Mouse (Mus musculus) myocyte (in vitro differentiated cells): Measurements from ENCODE around the gene 2410015M20Rik. TPM values are rescaled to one million over a fixed set of nuclear protein-coding genes. Genes with fewer than 3 reads are reported as not detected.
"Not testable (repeated sequence)": the region's sequence is repeated elsewhere in the genome, so short reads cannot be mapped to it uniquely, and the experiment has no call there.

Experiments
- H3K27me3 ChIP-seq: one replicate; pipeline ENCODE4 v1.6.1; 2011; ENCODE audit not compliant: control insufficient read depth, insufficient read depth, insufficient read length
- H3K36me3 ChIP-seq: one replicate; pipeline ENCODE4 v1.6.1; 2011; ENCODE audit not compliant: control insufficient read depth, insufficient read depth
- H3K4me2 ChIP-seq: one replicate; pipeline ENCODE4 v1.6.1; 2011; ENCODE audit warnings: low read depth, control low read depth
- H3K4me3 ChIP-seq: one replicate; pipeline ENCODE4 v1.5.1; 2011; ENCODE audit warnings: mild to moderate bottlenecking, control low read depth, moderate library complexity
- H3K79me2 ChIP-seq: one replicate; pipeline ENCODE4 v1.6.1; 2011; ENCODE audit not compliant: control insufficient read depth, insufficient read depth
- H3ac ChIP-seq: one replicate; pipeline ENCODE4 v1.6.1; 2011; ENCODE audit not compliant: control insufficient read depth, insufficient read length
- CEBPB ChIP-seq: IDR thresholded peaks from 2 replicates; pipeline ENCODE4 v1.6.1; 2011; ENCODE audit warnings: mild to moderate bottlenecking, moderate library complexity; ENCODE audit not compliant: poor library complexity, insufficient read depth, severe bottlenecking
- E2F4 ChIP-seq: IDR thresholded peaks from one replicate; pipeline ENCODE4 v1.6.1; 2011; ENCODE audit warnings: mild to moderate bottlenecking, control low read depth, moderate library complexity; ENCODE audit not compliant: insufficient read depth
- MAX ChIP-seq: IDR thresholded peaks from one replicate; pipeline ENCODE4 v1.6.1; 2011; ENCODE audit warnings: low read depth, mild to moderate bottlenecking, control low read depth
- MYOD1 ChIP-seq, 3 experiments: IDR thresholded peaks; one replicate each; pipeline ENCODE4 v1.6.1; 2011; ENCODE audit warnings: control low read depth in 2 of 3, low read depth in 2 of 3, mild to moderate bottlenecking in 2 of 3, moderate library complexity in 1 of 3; ENCODE audit not compliant: insufficient read length in 2 of 3, control insufficient read depth in 1 of 3
- MYOG ChIP-seq, 3 experiments: IDR thresholded peaks; one replicate each; pipeline ENCODE4 v1.6.1; 2011; ENCODE audit warnings: control low read depth in 2 of 3, low read depth in 2 of 3, mild to moderate bottlenecking in 2 of 3; ENCODE audit not compliant: insufficient read length in 2 of 3, control insufficient read depth in 1 of 3, insufficient read depth in 1 of 3
- POLR2A ChIP-seq: IDR thresholded peaks from one replicate; pipeline ENCODE4 v1.6.1; 2011; ENCODE audit warnings: low read depth, mild to moderate bottlenecking, control low read depth, moderate library complexity; ENCODE audit not compliant: insufficient read length
- POLR2AphosphoS2 ChIP-seq: IDR thresholded peaks from one replicate; pipeline ENCODE4 v1.6.1; 2011; ENCODE audit warnings: low read depth, control low read depth; ENCODE audit not compliant: insufficient read length
- REST ChIP-seq: IDR thresholded peaks from one replicate; pipeline ENCODE4 v1.6.1; 2011; ENCODE audit warnings: mild to moderate bottlenecking, control low read depth, moderate library complexity; ENCODE audit not compliant: insufficient read depth, insufficient read length
- SRF ChIP-seq: IDR thresholded peaks from one replicate; pipeline ENCODE4 v1.6.1; 2011; ENCODE audit warnings: low read depth; ENCODE audit not compliant: control insufficient read depth, insufficient read length
- TCF12 ChIP-seq: IDR thresholded peaks from one replicate; pipeline ENCODE4 v1.6.1; 2011; ENCODE audit warnings: mild to moderate bottlenecking, control low read depth; ENCODE audit not compliant: poor library complexity, insufficient read depth, severe bottlenecking
- TCF3 ChIP-seq: IDR thresholded peaks from one replicate; pipeline ENCODE4 v1.6.1; 2011; ENCODE audit warnings: low read depth, control low read depth; ENCODE audit not compliant: insufficient read length
- USF1 ChIP-seq: IDR thresholded peaks from one replicate; pipeline ENCODE4 v1.6.1; 2011; ENCODE audit warnings: low read depth, mild to moderate bottlenecking, control low read depth, moderate library complexity
- polyA plus RNA-seq: library from polyadenylated mRNA; unstranded; fragments of >200 nt; fragmentation: generic; extraction: Trizol; gene quantifications from one replicate; pipeline ENCODE4 v1.2.1, GENCODE M21; 2012; ENCODE audit warnings: missing spikeins

Gene 2410015M20Rik
- polyA plus RNA-seq, 1 experiment: 587 TPM

- peak in 1 of 3 experiments; percentile 52 for TF ChIP-seq MYOG (IDR thresholded peaks at IDR 0.05; ENCODE audit: control insufficient read depth in 1 of 3, insufficient read depth in 1 of 3, insufficient read length in 2 of 3, low read depth in 2 of 3)
- TF ChIP-seq POLR2A: peak; percentile 80
- TF ChIP-seq MAX: no peak
- no peak for TF ChIP-seq E2F4
- no peak for TF ChIP-seq REST
- no peak for TF ChIP-seq TCF12
- TF ChIP-seq CEBPB: no peak
- no peak for TF ChIP-seq TCF3
- no peak for TF ChIP-seq USF1
- TF ChIP-seq MYOD1 (IDR thresholded peaks at IDR 0.05; ENCODE audit: control insufficient read depth in 1 of 3, insufficient read length in 2 of 3, low read depth in 2 of 3): no peak
- TF ChIP-seq POLR2AphosphoS2: peak; percentile 88
- TF ChIP-seq SRF: peak; percentile 71
- peak within 1 kb of the TSS; percentile 95 for H3K4me2 ChIP-seq
- H3K27me3 ChIP-seq: no peaks in the 10 kb centered on the region
- H3K79me2 ChIP-seq: peaks cover 53% of the 10 kb centered on the region
- peak within 1 kb of the TSS; percentile 73 for H3K4me3 ChIP-seq
- peaks cover 19% of the 10 kb centered on the region for H3K36me3 ChIP-seq
- peak within 1 kb of the TSS; percentile 59 for H3ac ChIP-seq
Measured at GRCm38 (mm10) chr17:56613236-56613844, 3.8 kb upstream of the 2410015M20Rik start, which contains the start of gene Rpl36. Gene Rpl36, plus strand, starts transcription at chr17:56613416.

GRCm38 (mm10) chr17:56612565-56612939 is 3.0 kb upstream of the 2410015M20Rik start:
- H3K79me2 ChIP-seq: peaks cover 57% of the 10 kb centered on the region
- not testable (repeated sequence) for H3K4me3 ChIP-seq, H3K27me3 ChIP-seq, H3ac ChIP-seq, H3K4me2 ChIP-seq
- peaks cover 17% of the 10 kb centered on the region for H3K36me3 ChIP-seq

GRCm38 (mm10) chr17:56611861-56612564 is 2.4 kb upstream of the 2410015M20Rik start:
- H3K4me2 ChIP-seq: no peak overlapping the region
- peaks cover 53% of the 10 kb centered on the region for H3K79me2 ChIP-seq
- TF ChIP-seq POLR2AphosphoS2: peak; percentile 11
- no peak for TF ChIP-seq USF1
- no peak for TF ChIP-seq REST
- TF ChIP-seq E2F4: no peak
- TF ChIP-seq MYOD1 (IDR thresholded peaks at IDR 0.05; ENCODE audit: control insufficient read depth in 1 of 3, insufficient read length in 2 of 3, low read depth in 2 of 3): no peak
- TF ChIP-seq MYOG (IDR thresholded peaks at IDR 0.05; ENCODE audit: control insufficient read depth in 1 of 3, insufficient read depth in 1 of 3, insufficient read length in 2 of 3, low read depth in 2 of 3): no peak
- no peak for TF ChIP-seq POLR2A
- H3K27me3 ChIP-seq: no peaks in the 10 kb centered on the region
- no peak overlapping the region for H3ac ChIP-seq
- H3K4me3 ChIP-seq: no peak overlapping the region
- H3K36me3 ChIP-seq: peaks cover 15% of the 10 kb centered on the region

GRCm38 (mm10) chr17:56611323-56611722 is 1.8 kb upstream of the 2410015M20Rik start:
- Histone ChIP-seq H3K79me2 (peaks cover 47% of the 10 kb centered on the region), H3K4me3 (no peak overlapping the region), H3K27me3 (no peaks in the 10 kb centered on the region), H3ac (no peak overlapping the region), H3K36me3 (peaks cover 15% of the 10 kb centered on the region), H3K4me2 (no peak overlapping the region)
- TF ChIP-seq POLR2A (no peak), MYOG (IDR thresholded peaks at IDR 0.05; ENCODE audit: control insufficient read depth in 1 of 3, insufficient read depth in 1 of 3, insufficient read length in 2 of 3, low read depth in 2 of 3) (no peak), CEBPB (no peak), TCF12 (no peak), TCF3 (no peak), USF1 (no peak), E2F4 (no peak)

- TF ChIP-seq POLR2AphosphoS2: peak; percentile 29
- TF ChIP-seq POLR2A: peak; percentile 41
- TF ChIP-seq CEBPB: no peak
- Histone ChIP-seq H3K27me3 (no peaks in the 10 kb centered on the region), H3ac (peak overlapping the region; percentile 5), H3K36me3 (peaks cover 27% of the 10 kb centered on the region), H3K4me3 (peak overlapping the region; percentile 92), H3K4me2 (peak overlapping the region; percentile 93), H3K79me2 (peaks cover 23% of the 10 kb centered on the region)
Measured at GRCm38 (mm10) chr17:56608699-56609098, 872 bp downstream of the 2410015M20Rik start.
